Mouse (Mus musculus): ENCODE data around the gene Bnip1.

DNA sequence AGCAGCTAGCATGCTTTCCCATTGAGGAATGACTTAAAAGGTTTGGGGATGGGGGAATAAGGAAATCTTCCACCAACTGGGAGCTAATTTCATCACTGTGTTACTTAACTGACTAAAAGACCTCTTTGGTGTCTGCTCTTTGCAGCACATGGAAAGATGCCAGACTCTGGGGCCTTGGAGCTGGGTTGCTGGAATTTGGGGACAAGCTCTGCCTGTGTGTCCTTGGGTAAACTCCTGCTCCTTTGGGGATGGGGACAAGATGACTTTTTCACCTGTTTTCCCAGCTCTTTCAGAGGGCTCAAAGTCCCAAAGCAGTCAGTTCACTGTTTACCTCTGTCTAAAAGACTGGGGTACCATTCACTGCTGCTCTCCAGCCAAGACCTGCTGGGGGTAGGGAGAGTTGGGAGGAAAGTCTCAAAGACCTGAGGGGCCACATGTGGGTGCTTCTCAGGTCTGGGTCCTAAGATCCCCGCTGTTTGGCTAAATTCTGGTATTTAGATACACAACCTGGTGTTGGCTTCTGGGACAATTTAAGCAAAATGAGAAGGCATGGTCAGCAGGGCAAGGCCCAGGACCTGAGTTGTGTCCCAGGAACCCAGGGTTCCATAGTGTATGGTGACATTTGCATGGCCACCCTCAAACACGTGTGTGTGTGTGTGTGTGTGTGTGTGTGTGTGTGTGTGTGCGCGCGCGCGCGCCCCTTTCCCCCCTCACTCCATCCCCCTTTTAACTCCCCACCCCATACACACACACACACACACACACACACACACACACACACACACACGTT, 54.3 kb downstream of the Bnip1 start:
- TF ChIP-seq CTCF (conservative IDR thresholded peaks at IDR 0.05; ENCODE audit: low read length) (no peak), POU5F1 (IDR thresholded peaks at IDR 0.05; ENCODE audit: borderline replicate concordance, low read length) (no peak)

All from E14TG2a.4 (cell line).